Mouse (Mus musculus) olfactory bulb, adult 2 months (tissue): ENCODE measurements at regions not wholly inside any gene's neighbourhood (a gene's known extent, or its start where the extent isn't known, plus 50 kb on each side); places are given as distances from the start of the nearest gene placed in this dataset.

Experiments
- CTCF ChIP-seq: fragments of 200-500 bp; IDR thresholded peaks from 2 replicates; pipeline ENCODE4 v1.5.1; 2012; ENCODE audit warnings: low read depth, mild to moderate bottlenecking, low read length, moderate library complexity; ENCODE audit not compliant: insufficient read depth
- POLR2A ChIP-seq: fragments of 200-500 bp; IDR thresholded peaks from 2 replicates; pipeline ENCODE4 v1.6.1; 2012; ENCODE audit warnings: mild to moderate bottlenecking, low read depth, low read length, moderate library complexity; ENCODE audit not compliant: insufficient read depth

DNA sequence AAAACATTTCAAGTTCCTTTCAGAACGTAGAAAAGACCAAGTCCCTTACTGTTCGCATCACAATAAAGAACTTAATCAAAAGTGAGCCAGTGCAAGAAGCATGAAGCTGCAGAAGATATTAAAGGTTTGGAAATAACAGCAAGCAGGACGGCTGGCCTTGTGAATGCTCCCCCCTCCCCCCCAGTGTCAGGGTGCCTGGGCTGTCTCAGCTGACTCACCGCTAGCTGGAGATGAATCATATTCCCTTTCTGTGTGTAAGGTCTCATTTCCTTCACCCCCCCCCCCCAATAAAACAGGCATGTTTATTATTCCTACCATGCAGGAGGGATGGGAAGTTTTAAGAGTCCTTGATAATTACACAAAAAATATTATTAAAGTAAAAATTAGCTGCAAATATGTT lies 225.0 kb upstream of the Tprg start:
- no peak for TF ChIP-seq CTCF
- TF ChIP-seq POLR2A, result no peak
